Mouse (Mus musculus) gastrocnemius, postnatal 25 days (tissue): ENCODE measurements around the gene Prkar2b. TPM values are rescaled to one million over a fixed set of nuclear protein-coding genes. Genes with fewer than 3 reads are reported as not detected.
A peak's percentile ranks its signal among the peaks of the same experiment; 100 is the strongest.

Source experiments
- DNase-seq: peaks from one replicate; pipeline ENCODE4 v3.0.0; 2022
- total RNA-seq, 2 experiments: library from RNA; stranded (reverse); gene quantifications; 1 replicate in 1 of 2; 2 replicates in 1 of 2; pipeline ENCODE4 v1.2.3; 2021

The Prkar2b gene
- total RNA-seq, 2 experiments from 2014 or later: 1.00 to 12.7 TPM

DNA sequence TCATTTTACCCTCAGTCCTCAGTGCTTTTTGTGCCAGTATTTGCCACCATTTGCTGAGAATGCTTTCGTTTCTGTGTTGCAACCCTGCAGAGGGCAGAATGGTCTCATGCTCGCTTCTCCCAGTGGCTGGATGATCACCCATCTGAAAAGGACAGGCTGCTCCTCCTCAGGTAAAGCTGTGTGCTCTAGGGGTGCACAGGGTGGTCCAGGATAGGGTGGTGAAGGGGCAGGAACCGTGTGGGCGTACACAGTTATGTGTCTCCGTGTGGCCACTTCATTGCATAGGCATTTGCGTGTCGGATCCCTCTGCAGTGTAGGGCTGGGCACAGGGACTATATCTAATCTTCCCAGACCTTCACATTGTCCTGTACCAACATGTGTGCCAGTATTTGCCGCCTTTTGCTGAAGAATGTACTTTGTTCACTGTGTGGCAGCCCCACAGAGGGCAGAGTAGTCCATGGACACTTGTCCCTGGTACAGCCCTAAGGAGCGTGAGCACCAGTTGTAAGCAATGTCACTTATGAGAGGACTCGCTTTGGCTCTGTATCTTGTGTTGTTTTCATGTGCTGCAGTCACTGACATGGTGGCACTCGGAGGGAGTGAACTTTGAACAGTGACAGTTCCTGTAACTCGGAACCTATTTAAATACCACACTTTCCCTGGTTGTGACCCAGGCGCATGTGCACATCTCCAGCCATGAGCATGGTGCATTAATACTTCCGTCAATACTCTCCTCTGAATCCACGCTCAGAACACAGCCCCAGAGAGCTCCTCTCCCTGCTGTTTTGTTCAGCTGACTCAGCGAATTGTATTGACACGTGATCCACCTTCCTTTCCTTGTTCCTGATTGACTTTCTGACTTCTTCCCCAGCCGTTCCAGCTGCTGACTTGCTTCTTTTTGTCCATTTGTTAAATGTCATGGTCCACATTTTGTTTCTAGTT is 140.4 kb downstream of the Prkar2b start:
- no peak for DNase-seq

DNA sequence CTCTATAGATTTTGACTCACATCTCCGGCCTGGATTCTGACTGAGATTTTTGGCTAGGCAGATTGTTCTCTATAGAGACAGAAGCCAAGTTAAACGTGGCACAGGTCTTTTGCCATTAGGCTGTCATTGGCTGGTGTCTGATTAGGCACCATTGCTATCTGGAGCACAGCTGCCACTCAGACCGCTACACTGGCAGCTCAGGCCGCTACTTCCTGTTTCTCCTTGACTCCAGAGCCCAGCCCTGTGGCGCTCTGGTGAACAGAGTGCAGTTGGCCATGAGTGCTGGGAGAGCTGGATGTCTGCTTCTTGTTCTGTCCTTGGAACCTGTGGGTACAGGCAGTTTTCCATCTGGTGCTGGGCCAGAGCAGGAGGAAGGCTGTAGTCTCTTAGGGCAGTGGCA is 143.9 kb downstream of the Prkar2b start:
- peak; percentile 73 for DNase-seq

DNA sequence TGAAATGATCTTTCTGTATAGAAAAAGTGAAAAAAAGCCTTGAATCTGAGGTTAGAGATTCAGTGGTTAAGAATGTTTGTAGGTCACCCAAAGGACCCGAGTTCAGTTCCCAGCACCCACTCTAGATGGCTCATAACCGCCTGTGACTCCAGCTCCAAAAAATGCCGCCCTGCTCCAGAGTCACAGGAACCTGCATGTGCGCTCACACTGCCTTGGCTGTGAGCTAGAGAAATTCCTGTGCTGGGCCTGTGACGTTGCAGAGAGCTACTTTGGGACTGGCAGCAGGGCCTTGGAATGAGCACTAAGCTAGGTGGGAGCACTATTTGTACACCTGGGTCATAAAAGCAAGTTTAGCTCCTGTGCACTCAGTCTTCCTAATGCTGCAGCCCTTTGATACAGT is 144.4 kb downstream of the Prkar2b start:
- no peak for DNase-seq

DNA sequence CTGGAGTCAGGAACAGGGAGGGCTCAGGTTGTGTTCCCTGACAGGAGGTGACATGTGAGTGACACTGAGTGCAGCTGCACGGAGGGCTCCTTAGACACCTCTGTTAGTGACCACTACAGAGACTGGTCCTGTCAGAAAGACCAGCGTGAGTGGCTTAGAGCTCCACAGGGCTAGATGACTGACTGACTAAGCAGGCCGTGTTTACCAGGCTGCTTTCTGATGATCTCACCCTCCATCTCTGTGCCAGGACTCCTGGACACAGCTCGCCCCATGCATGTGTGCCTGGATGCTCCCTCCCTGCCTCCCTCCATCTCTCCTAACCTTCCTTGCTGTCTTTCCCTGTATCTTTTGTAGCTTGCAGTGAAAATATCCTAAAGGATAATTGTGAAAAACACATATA is 147.5 kb downstream of the Prkar2b start:
- DNase-seq: peak; percentile 57

DNA sequence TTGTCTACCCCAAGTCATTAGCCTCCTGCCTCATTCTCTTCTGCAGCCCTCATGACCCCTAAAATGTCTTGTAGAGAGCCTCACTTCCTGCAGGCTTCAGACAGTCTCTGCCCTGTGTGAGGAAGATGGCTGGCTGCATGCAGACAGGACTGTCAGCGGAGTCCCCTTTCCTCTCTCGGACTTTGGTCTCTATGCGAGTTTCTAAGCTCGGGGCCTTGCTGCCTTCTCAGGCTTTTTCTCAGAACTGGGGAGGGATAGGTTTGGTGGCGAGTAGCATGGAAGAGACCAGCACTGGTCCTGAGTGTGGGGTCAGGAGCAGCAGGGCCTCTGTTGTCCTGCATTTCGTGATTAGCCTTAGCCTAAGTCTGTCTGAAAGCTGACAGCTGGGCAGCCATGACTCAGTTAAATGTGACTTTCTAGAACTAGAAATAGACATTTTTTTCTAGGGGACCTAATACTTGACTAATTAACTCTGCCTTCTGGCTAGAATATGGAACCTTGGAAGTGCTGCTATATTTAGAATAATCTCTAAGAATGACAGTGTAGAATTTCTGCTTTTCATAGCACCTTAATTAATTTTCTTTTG is 148.0 kb downstream of the Prkar2b start:
- no peak for DNase-seq

Other genes with a start within 250 kb of the Prkar2b start
- gene Hbp1, start 110.8 kb downstream of the Prkar2b start, total RNA-seq: 10 to 100 TPM; 50.4 to 53.3 TPM
- gene Pik3cg, start 147.4 kb upstream of the Prkar2b start, total RNA-seq: 1 to 10 TPM in 1 of 2 experiments, under 1 TPM in 1; 0.69 to 1.2 TPM